Mouse (Mus musculus) spleen, adult 12 weeks (tissue): ENCODE results near the gene Glt28d2.

Source experiments
- DNase-seq: peaks from one replicate; pipeline ENCODE4 v3.0.0; 2022; ENCODE audit warnings: low spot score

Gene Glt28d2

DNA sequence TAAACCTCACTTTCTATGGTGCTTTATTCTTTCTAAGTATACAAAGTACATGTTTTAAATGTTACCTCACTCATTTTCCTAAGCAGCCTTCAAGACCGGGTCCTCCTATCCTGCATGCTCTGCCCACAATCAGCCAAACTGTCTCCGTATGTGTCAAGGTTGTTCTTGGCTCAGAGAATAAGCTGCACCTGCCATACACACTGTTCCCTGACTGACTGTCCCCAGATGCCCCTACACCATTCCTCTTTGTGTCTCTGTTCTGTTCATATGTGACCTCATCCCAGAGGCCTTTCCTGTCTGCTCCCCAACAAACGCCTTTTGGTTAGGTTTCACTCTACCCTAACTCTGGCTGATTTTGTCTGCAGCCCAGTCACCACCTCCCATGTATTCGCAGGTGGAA, 60.0 kb downstream of the Glt28d2 start:
- DNase-seq = no peak

DNA sequence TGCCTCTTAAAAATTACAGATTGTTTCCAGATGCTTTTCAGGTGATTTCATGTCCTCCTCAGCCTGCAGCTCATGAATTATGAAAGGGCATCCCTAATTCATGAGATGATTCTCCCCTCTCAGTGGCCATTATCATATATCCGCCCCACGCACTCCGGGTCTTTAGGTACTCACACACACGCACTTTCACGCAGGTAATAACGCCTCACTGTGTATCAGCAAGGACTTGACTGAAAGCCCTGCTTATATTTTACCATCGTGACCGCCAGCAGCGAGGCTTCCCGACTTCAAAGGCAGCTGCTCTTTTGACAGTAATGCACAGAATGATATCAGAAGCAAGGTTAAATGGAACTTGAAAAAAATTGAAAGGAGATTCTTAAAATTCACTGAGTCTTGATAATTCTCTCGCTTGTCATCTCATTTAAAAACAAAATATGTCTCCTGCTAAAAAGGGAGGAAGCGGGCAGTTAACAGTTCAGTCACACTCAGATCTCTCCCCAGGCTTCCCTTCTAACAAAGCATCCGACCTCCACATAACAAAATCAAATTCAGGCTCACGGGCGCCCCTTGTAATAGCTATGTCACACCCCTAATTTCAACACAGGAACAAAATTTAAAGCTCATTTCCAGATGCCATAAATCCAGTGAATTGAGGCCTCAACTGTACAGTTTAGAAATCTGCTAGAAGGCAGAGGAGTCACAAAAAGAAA, 66.3 kb downstream of the Glt28d2 start:
- DNase-seq = no peak
